ENCODE assay signal across 8 mouse cellular contexts in genomic region chr6:88916153-88916552, GRCm38 (mm10). TPM values are rescaled to one million over a fixed set of nuclear protein-coding genes. Genes with fewer than 3 reads are reported as not detected.
DNase-seq lines count a peak whose midpoint lies in the region; ATAC-seq lines count a peak whose summit lies in the region.

No protein-coding gene starts in this region.

- DNase-seq in gastrocnemius, postnatal 10 days: peak; percentile 50
- no peak for DNase-seq in gastrocnemius, postnatal 4 days (ENCODE audit: low spot score in 2 of 2)
- peak; percentile 75 to 79 for DNase-seq in right cerebral cortex, postnatal 10 days (ENCODE audit: low spot score in 2 of 2)
- DNase-seq in right cerebral cortex, postnatal 4 days: no peak
- DNase-seq in cerebellum, postnatal 36 days: peak; percentile 62 to 65
- peak; percentile 66 for DNase-seq in heart, postnatal 4 days
- no peak for DNase-seq in Muller cell, postnatal 12 days (ENCODE audit: inconsistent ontology term)

- peak; percentile 16; the same call in 1 of the 2 replicates for ATAC-seq in megakaryocyte-erythroid progenitor cell, adult 5-6 weeks (replicated peaks; ENCODE audit: low FRiP score, low TSS enrichment, poor library complexity, severe bottlenecking)

RNA-seq across cellular contexts. Expression of gene Tpra1, which starts 14.1 kb away (rescaled TPM):
- total RNA-seq in gastrocnemius, postnatal 10 days (2021): 10 to 100 TPM; 21.4 to 34.4 TPM
- 10 to 100 TPM; 23.4 to 27.2 TPM for total RNA-seq in gastrocnemius, postnatal 4 days (2021)
- total RNA-seq in heart, postnatal 4 days (2021): 10 to 100 TPM; 29.7 to 30.8 TPM
- total RNA-seq in megakaryocyte-erythroid progenitor cell, adult 5-6 weeks (2014; fragmentation: Nextera tagmentation): 31.4 and 39.7 TPM in 2 replicates
- 25.6 and 27.6 TPM in 2 replicates for total RNA-seq in megakaryocyte-erythroid progenitor cell, adult 5-6 weeks (2017)

RNA-seq across cellular contexts. Expression of gene Mcm2, which starts 17.6 kb away (rescaled TPM):
- 10 to 100 TPM; 15.5 to 23.7 TPM for total RNA-seq in gastrocnemius, postnatal 10 days (2021)
- total RNA-seq in gastrocnemius, postnatal 4 days (2021): 10 to 100 TPM; 37.2 to 44.3 TPM
- 100 to 1,000 TPM in 1 of 2 experiments, 10 to 100 TPM in 1; 86.1 to 103 TPM for total RNA-seq in heart, postnatal 4 days (2021)
- total RNA-seq in megakaryocyte-erythroid progenitor cell, adult 5-6 weeks (2014; fragmentation: Nextera tagmentation): 175 and 213 TPM in 2 replicates
- total RNA-seq in megakaryocyte-erythroid progenitor cell, adult 5-6 weeks (2017): 181 and 236 TPM in 2 replicates

RNA-seq across cellular contexts. Expression of gene Podxl2, which starts 41.3 kb away (rescaled TPM):
- total RNA-seq in gastrocnemius, postnatal 10 days (2021): 10 to 100 TPM; 69.0 to 70.3 TPM
- 10 to 100 TPM; 73.0 to 75.8 TPM for total RNA-seq in gastrocnemius, postnatal 4 days (2021)
- 10 to 100 TPM; 61.1 to 65.1 TPM for total RNA-seq in heart, postnatal 4 days (2021)
- 6.6 TPM in 1 of 2 replicates, not detected in the other for total RNA-seq in megakaryocyte-erythroid progenitor cell, adult 5-6 weeks (2014; fragmentation: Nextera tagmentation)
- not detected in 2 replicates for total RNA-seq in megakaryocyte-erythroid progenitor cell, adult 5-6 weeks (2017)

Comparison
In these comparisons a context has a peak if more than half of its experiments do, and no peak if none do; other contexts are left out.
1. DNase-seq: peak in gastrocnemius, postnatal 10 days (single experiment), right cerebral cortex, postnatal 10 days (2 of 2), cerebellum, postnatal 36 days (2 of 2) and heart, postnatal 4 days (single experiment); none in gastrocnemius, postnatal 4 days (0 of 2), right cerebral cortex, postnatal 4 days (single experiment) and Muller cell, postnatal 12 days (single experiment).
2. RNA of gene Podxl2, which starts 41.3 kb away (total RNA-seq): 73.0 to 75.8 TPM in gastrocnemius, postnatal 4 days, 69.0 to 70.3 TPM in gastrocnemius, postnatal 10 days and 61.1 to 65.1 TPM in heart, postnatal 4 days; 6.6 TPM in megakaryocyte-erythroid progenitor cell, adult 5-6 weeks; every median in the first group is over 4 times any median in the second.